Mouse (Mus musculus): Measurements from ENCODE around the gene Tpi1. TPM values are rescaled to one million over a fixed set of nuclear protein-coding genes. Genes with fewer than 3 reads are reported as not detected.
"Not testable (repeated sequence)": the region's sequence is repeated elsewhere in the genome, so short reads cannot be mapped to it uniquely, and the experiment has no call there.

The Tpi1 gene
- polyA plus RNA-seq, 1 experiment from 2014 or later, result 1,127 TPM

GRCm38 (mm10) chr6:124811701-124812560 is 2.2 kb downstream of the Tpi1 start:
- 69% methylated on average over 24 of the region's 24 CpGs for WGBS
- no peak for ATAC-seq
- H3K27me3 ChIP-seq (replicated peaks), result no peaks in the 10 kb centered on the region
- peak overlapping the region; percentile 5; the same call in 1 of the 2 replicates for H3K9ac ChIP-seq
- H3K27ac ChIP-seq, result peak overlapping the region; percentile 94; the same call in 1 of the 2 replicates
- peak overlapping the region; percentile 71 for H3K4me3 ChIP-seq (replicated peaks)
- H3K4me2 ChIP-seq (replicated peaks), result peak overlapping the region; percentile 79
- peaks cover 36% of the 10 kb centered on the region for H3K4me1 ChIP-seq (replicated peaks)
- H3K36me3 ChIP-seq, result peaks cover 17% of the 10 kb centered on the region
- H3K9me3 ChIP-seq, result no peaks in the 10 kb centered on the region

DNA sequence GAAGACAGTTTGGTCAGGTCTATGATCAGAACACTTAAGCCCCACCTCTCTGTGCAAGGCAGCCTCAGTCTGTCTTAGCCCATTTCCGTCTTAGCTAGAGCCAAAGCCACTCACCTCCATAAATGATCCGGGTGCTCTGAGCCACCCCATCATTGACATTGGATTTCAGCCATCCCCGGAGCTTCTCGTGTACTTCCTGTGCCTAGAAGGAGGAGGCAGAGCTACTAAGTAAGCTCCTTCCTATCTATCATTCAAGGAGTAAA is 2.8 kb downstream of the Tpi1 start:
- Histone ChIP-seq H3K9me3 (no peaks in the 10 kb centered on the region), H3K36me3 (peaks cover 14% of the 10 kb centered on the region), H3K4me2 (replicated peaks) (0 out of 2 replicates have a peak overlapping the region, but pooled peaks have one; percentile 79), H3K27ac (no peak overlapping the region), H3K27me3 (replicated peaks) (no peaks in the 10 kb centered on the region), H3K4me1 (replicated peaks) (peaks cover 39% of the 10 kb centered on the region), H3K4me3 (replicated peaks) (no peak overlapping the region), H3K9ac (no peak overlapping the region)
- whole genome bisulfite sequencing, result 79% methylated on average over 4 of the region's 4 CpGs
- no peak for ATAC-seq

DNA sequence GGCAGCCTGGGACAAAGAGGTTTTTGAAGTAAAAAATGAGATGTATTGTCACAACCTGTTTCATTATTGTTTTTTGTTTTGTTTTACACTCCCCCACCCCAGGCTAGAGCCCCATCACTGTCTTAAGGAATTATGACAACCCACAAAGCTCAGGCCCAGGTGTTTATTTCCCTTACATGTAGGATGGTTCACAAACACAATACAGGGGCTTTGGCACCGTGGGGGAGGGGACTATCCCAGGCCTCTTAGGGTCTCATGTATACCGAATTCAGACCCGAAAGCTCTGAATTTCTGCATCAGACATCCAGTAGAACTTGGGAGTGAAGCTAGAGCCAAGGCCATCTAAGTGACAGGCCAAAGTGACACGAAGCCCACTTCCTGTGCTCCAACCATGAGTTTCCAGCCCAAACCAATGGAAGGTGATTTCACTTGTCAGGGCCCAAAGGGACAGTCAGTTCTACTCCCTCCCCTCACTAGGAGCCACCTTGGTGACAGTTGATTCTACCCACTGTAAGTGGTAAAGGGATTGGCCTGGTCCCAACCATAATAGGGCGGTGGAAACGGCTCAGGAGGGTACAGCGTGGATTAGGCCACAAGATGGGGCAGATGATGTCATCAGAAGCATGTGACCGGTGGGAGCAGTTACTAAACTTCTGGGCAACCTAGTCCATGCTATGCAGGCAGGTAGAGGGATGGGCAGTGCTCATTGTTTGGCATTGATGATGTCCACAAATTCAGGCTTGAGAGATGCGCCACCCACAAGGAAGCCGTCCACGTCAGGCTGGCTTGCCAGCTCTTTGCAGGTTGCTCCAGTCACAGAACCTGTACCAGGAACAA is 3.3 kb downstream of the Tpi1 start:
- Histone ChIP-seq H3K4me2 (replicated peaks) (peak overlapping the region; percentile 97; the same call in 1 of the 2 replicates), H3K4me1 (replicated peaks) (peaks cover 42% of the 10 kb centered on the region)
- H3K27ac ChIP-seq, result not testable (repeated sequence)

DNA sequence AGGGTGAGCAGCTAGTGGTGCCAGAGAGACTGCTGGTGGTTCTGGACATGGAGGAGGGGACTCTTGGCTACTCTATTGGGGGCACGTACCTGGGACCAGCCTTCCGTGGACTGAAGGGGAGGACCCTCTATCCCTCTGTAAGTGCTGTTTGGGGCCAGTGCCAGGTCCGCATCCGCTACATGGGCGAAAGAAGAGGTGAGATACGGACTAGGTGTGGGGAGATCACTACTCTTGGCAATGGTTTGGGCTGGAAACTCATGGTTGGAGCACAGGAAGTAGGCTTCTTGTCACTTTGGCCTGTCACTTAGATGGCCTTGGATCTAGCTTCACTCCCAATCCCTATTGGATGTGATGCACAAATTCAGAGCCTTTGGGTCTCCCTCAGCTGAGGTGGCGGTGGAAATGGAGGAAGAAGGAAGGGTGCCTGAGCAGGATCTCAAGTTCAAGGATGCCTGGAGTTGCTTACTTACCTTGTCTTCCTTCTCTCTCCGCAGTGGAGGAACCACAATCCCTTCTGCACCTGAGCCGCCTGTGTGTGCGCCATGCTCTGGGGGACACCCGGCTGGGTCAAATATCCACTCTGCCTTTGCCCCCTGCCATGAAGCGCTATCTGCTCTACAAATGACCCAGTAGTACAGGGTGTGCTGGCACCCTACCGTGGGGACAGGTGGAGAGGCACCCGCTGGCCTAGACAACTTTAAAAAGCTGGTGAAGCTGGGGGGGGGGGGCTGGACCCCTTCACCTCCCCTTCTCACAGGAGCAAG is 4.1 kb downstream of the Tpi1 start:
- peaks cover 11% of the 10 kb centered on the region for H3K36me3 ChIP-seq
- ATAC-seq, result no peak
- H3K4me1 ChIP-seq (replicated peaks), result peaks cover 37% of the 10 kb centered on the region
- peak overlapping the region; percentile 63 for H3K4me3 ChIP-seq (replicated peaks)
- no peaks in the 10 kb centered on the region for H3K9me3 ChIP-seq
- peak overlapping the region; percentile 97 for H3K27ac ChIP-seq
- H3K27me3 ChIP-seq (replicated peaks), result no peaks in the 10 kb centered on the region
- peak overlapping the region; percentile 73 for H3K9ac ChIP-seq
- WGBS, result 43% methylated on average over 14 of the region's 14 CpGs
- H3K4me2 ChIP-seq (replicated peaks), result peak overlapping the region; percentile 97

More for the DNA sequence above, 3.3 kb downstream of the Tpi1 start:
- H3K9me3 ChIP-seq; H3K27me3 ChIP-seq (replicated peaks); ATAC-seq; H3K4me3 ChIP-seq (replicated peaks): not testable (repeated sequence)
- H3K9ac ChIP-seq, result 0 out of 2 replicates have a peak overlapping the region, but pooled peaks have one; percentile 73
- H3K36me3 ChIP-seq, result peaks cover 14% of the 10 kb centered on the region
- 85% methylated on average over 11 of the region's 11 CpGs for WGBS

DNA sequence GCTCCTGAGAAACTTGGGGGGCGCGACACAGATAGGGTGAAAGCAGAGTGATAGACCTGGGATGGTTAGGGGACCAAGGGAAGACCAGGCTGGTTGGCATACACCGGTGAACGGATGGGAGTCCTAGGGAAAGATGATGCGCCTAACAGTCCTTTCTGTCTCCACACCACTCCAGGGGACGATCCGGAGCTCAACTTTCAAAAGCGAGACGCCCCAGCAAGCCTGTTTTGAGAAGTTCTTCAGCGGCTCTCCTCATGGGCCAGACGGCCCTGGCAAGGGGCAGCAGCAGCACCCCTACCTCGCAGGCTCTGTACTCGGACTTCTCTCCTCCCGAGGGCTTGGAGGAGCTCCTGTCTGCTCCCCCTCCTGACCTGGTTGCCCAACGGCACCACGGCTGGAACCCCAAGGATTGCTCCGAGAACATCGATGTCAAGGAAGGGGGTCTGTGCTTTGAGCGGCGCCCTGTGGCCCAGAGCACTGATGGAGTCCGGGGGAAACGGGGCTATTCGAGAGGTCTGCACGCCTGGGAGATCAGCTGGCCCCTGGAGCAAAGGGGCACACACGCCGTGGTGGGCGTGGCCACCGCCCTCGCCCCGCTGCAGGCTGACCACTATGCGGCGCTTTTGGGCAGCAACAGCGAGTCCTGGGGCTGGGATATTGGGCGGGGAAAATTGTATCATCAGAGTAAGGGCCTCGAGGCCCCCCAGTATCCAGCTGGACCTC is 4.9 kb downstream of the Tpi1 start:
- no peaks in the 10 kb centered on the region for H3K27me3 ChIP-seq (replicated peaks)
- peak overlapping the region; percentile 73 for H3K9ac ChIP-seq
- under 1% methylated on average over 35 of the region's 35 CpGs for WGBS
- H3K9me3 ChIP-seq, result no peaks in the 10 kb centered on the region
- peak overlapping the region; percentile 63 for H3K4me3 ChIP-seq (replicated peaks)
- peaks cover 11% of the 10 kb centered on the region for H3K36me3 ChIP-seq
- peak; percentile 16 for ATAC-seq
- peak overlapping the region; percentile 97 for H3K27ac ChIP-seq
- peaks cover 30% of the 10 kb centered on the region for H3K4me1 ChIP-seq (replicated peaks)
- peak overlapping the region; percentile 97 for H3K4me2 ChIP-seq (replicated peaks)

GRCm38 (mm10) chr6:124808358-124809012 is 5.6 kb downstream of the Tpi1 start, which contains the start of gene Spsb2:
Gene Spsb2, plus strand, starts transcription at chr6:124808661.
- H3K4me1 ChIP-seq (replicated peaks), result peaks cover 29% of the 10 kb centered on the region
- H3K9ac ChIP-seq, result peak within 1 kb of the TSS; percentile 73
- H3K27me3 ChIP-seq (replicated peaks), result no peaks in the 10 kb centered on the region
- ATAC-seq, result peak; percentile 67
- 3% methylated on average over 29 of the region's 29 CpGs for WGBS
- no peaks in the 10 kb centered on the region for H3K9me3 ChIP-seq
- H3K27ac ChIP-seq, result peak within 1 kb of the TSS; percentile 97
- peaks cover 11% of the 10 kb centered on the region for H3K36me3 ChIP-seq
- H3K4me3 ChIP-seq (replicated peaks), result peak within 1 kb of the TSS; percentile 63
- H3K4me2 ChIP-seq (replicated peaks), result peak within 1 kb of the TSS; percentile 97

- Histone ChIP-seq H3K9ac (no peak overlapping the region), H3K27ac (peak overlapping the region; percentile 97), H3K27me3 (replicated peaks) (no peaks in the 10 kb centered on the region), H3K4me2 (replicated peaks) (peak overlapping the region; percentile 97), H3K9me3 (no peaks in the 10 kb centered on the region), H3K4me3 (replicated peaks) (peak overlapping the region; percentile 63), H3K36me3 (peaks cover 11% of the 10 kb centered on the region), H3K4me1 (replicated peaks) (peaks cover 29% of the 10 kb centered on the region)
- WGBS, result 63% methylated on average over 6 of the region's 6 CpGs
- no peak for ATAC-seq
Observed at GRCm38 (mm10) chr6:124807986-124808357, 6.1 kb downstream of the Tpi1 start.

DNA sequence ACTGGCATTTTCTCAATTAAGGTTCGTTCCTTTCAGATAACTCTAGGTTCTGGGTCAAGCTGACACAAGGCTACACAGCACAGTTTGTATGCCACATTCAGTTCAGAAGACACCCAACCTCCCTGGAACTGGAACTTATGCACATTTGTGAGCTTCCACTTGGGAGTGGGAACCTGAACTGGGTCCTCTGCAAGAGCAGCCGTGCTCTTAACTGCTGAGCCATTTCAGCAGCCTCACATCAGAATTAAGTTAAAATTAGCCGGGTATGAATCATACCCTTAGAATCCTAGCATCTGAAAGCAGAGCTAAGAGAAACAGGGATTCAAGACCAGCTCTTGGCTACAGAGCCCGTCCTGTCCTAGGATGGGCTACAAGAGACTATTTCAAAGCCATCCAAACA is 6.7 kb downstream of the Tpi1 start:
- H3K27ac ChIP-seq, result 0 out of 2 replicates have a peak overlapping the region, but pooled peaks have one; percentile 97
- WGBS, result 77% methylated on average over 4 of the region's 4 CpGs

DNA sequence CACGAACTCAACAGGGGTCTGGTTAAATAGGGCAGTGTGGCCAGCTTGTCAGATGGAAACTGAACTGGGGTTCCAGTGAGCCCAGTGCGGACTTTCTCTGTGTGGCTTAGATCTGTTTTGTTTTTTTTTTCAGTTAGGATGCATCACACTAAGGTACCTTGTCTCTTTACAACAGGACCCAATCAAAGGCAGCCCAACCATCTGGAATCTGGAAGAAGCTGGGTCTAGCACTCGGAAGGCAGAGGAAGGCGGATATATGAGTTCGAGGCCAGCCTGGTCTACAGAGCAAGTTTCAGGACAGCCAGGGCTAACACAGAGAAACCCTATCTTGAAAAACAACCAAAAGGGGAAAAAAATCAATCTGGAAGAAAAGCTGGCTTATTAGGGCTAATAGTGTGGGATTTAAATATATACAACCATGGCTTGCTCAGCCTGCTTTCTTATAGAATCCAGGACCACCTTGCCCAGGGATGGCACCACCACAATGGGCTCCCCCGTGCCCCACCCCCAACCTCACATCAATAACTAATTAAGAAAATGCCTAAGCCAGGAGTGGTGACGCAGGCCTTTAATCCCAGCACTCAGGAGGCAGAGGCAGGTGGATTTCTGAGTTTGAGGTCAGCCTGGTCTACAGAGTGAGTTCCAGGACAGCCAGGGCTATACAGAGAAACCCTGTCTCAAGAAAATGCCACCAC is 7.5 kb downstream of the Tpi1 start:
- H3K4me1 ChIP-seq (replicated peaks), result peaks cover 17% of the 10 kb centered on the region
- ATAC-seq, result no peak
- WGBS, result 83% methylated on average over 7 of the region's 7 CpGs
- H3K36me3 ChIP-seq, result peaks cover 4% of the 10 kb centered on the region
- H3K27me3 ChIP-seq (replicated peaks), result no peaks in the 10 kb centered on the region
- peak overlapping the region; percentile 64 for H3K4me2 ChIP-seq (replicated peaks)
- 0 out of 2 replicates have a peak overlapping the region, but pooled peaks have one; percentile 3 for H3K4me3 ChIP-seq (replicated peaks)
- H3K9me3 ChIP-seq, result no peaks in the 10 kb centered on the region
- peak overlapping the region; percentile 88 for H3K27ac ChIP-seq
- no peak overlapping the region for H3K9ac ChIP-seq

More for the DNA sequence above, 6.7 kb downstream of the Tpi1 start:
- Histone ChIP-seq H3K4me3 (replicated peaks) (no peak overlapping the region), H3K9me3 (no peaks in the 10 kb centered on the region), H3K4me1 (replicated peaks) (peaks cover 25% of the 10 kb centered on the region), H3K36me3 (peaks cover 11% of the 10 kb centered on the region), H3K27me3 (replicated peaks) (no peaks in the 10 kb centered on the region), H3K9ac (no peak overlapping the region), H3K4me2 (replicated peaks) (no peak overlapping the region)
- no peak for ATAC-seq

DNA sequence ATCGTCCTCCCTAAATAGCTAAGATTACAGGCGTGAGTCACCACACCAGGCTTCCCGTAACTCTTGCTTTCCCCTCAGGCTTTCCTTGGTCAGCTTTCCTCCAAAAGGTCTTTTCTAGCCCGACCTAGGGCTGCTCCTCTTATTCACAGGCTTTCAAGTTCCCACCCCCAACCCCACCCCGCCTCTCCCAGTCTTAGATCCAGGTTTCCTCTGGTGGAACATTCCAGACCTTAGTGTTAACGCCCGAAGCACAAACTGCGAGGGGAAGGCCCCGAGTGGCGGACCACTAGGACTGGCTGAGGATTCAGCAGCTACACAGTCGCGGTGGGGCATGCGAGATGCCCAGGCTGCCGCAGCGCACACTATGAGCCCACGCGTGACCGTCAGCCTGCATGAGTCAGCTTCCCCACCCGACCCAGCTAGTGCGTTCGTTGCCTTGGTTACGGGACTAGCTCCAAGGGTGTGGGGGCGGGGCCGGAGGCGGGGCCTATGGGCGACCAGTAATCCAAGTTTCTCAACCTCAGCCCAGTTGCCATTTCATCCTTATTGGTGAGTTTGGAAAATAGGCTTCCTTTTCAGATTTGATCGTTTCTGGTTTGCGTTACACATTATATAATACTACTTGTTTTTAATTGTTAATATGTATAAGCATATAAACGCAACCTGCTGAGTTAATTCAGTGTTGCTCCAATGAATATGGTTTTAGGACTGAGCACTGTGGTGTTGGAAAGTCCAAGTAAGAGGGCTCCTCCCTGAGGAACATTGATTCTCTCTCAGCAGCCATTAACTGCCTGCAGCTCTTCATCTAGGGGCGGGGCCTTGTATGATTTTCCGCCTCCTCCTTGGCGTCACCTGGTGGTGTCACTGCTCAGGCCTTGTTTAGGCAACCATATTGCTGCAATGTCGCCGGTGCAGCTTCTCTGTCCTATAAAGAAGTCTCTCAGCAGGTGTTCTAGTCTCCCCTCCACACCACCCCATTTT is 8.5 kb downstream of the Tpi1 start:
- 2% methylated on average over 34 of the region's 34 CpGs for WGBS
- H3K27ac ChIP-seq, result peak overlapping the region; percentile 88
- peak overlapping the region; percentile 64 for H3K4me2 ChIP-seq (replicated peaks)
- no peaks in the 10 kb centered on the region for H3K27me3 ChIP-seq (replicated peaks)
- peak overlapping the region; percentile 41 for H3K4me3 ChIP-seq (replicated peaks)
- no peaks in the 10 kb centered on the region for H3K36me3 ChIP-seq
- no peaks in the 10 kb centered on the region for H3K9me3 ChIP-seq
- peaks cover 15% of the 10 kb centered on the region for H3K4me1 ChIP-seq (replicated peaks)
- peak overlapping the region; percentile 45 for H3K9ac ChIP-seq
- peak; percentile 85 for ATAC-seq
